Mouse (Mus musculus) urinary bladder, adult 2 months (tissue): ENCODE measurements around the gene Plk3. TPM values are rescaled to one million over a fixed set of nuclear protein-coding genes. Genes with fewer than 3 reads are reported as not detected.

ENCODE experiments used
- DNase-seq: peaks from one replicate; pipeline ENCODE4 v3.0.0; 2022; ENCODE audit warnings: low spot score
- polyA plus RNA-seq: library from polyadenylated mRNA; depleted of rRNA; stranded (reverse); fragments of >200 nt; gene quantifications from 2 replicates; pipeline ENCODE4 v1.2.3, GENCODE M21; 2012

The Plk3 gene
- polyA plus RNA-seq, 1 experiment: 15.5 TPM

DNA sequence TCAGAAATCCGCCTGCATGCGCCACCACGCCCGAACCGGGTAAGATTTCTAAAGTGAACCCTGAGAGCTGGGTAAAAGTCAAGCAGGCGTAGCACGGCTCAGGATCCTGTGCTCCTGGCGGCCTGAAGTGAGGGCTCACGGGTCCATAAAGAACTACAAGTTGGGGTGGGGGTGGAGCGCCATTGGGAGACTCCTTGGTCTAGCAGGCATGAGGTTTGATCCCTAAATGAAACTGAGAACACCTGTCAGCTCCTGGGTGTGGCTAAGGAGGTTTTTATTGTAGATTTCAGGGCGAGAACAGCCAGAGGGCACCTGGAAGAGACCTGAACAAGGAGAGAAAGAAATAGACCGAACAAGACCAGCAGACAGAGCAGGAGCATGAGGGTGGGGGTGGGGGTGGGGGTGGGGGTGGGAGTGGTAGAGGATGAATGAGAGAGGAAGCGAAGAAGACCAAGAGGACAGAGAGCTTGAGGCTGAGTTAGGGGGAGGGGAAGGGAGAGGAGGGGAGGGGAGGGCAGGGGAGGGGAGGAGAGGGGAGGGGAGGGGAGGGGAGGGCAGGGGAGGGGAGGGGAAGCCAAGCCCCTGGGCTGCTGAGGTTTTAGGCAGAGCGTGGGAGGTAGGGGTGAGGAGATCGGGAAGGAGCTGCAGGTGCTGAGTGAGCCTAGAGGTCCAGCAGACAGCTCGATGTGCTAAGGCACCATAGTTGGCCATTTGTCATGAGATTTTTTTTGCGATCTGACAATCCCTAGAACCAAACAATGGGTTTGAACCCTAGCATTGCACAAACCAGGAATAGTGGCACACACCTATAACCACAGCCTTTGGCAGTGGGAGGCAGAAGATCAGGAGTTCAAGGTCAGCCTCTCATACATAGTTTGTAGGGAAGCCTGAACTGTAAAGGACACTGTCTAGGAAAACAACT lies 4.8 kb upstream of the Plk3 start:
- DNase-seq: no peak

DNA sequence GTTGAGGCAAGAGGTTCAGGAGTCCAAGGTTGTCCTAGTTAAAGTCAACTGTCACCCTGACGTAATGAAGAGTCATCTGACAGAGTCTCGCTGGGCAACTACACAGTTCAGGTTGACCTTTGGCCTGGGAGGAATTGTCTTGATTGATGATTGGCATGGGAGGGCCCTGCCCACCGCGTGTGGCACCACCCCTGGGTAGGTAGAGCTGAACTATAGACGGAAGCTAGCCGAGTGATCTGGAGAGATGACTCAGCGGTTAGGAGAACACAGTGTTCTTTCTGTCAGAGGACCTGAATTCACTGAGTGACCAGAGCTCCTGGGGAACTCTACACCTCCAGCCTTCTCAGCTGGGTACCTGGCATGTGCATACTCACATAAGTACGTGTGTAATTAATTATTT lies 2.3 kb upstream of the Plk3 start:
- DNase-seq: no peak

DNA sequence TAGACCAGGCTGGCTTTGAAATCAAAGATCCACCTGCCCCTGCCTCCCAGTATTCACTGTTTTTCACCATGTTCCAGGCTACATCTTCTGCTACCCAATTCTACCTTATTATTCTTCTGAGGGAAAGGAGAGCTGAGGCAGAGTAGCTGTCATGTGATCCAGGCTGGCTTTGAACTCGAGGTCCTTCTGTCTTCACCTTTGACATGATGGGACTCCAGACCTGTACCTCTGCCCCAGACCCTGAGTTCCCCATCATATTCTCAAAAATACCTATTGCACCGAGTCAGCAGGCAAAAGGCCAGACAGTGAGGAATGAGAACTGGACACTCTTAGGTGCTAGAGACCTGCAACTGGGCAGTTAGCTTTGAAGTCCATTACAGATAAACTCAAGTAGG lies 835 bp upstream of the Plk3 start:
- DNase-seq: no peak

DNA sequence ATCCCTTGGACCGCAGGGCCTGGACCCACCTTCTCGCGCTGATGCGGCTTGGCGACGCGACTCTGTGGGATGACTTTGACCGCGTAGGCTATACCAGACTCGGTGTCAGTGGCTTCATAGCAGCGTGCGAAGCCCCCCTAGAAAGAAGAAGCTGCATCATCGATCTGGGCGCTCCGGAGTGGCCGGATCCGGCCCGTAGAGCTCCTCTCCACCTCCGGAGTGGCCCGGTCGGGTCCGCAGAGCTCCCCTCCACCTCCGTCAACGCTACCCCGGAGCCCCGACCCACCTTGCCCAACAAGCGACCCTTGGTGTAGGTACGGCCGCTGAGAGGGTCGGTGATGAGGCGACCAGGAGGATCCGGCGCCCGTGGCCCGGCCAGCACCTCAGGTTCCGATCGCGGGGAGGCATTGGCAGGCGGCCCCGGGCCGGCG lies 382 bp downstream of the Plk3 start:
- DNase-seq: no peak

GRCm38 (mm10) chr4:117132794-117133143 lies 994 bp downstream of the Plk3 start:
- DNase-seq: no peak

GRCm38 (mm10) chr4:117131890-117132793 lies 1.6 kb downstream of the Plk3 start:
- no peak for DNase-seq

GRCm38 (mm10) chr4:117131198-117131597 lies 2.6 kb downstream of the Plk3 start:
- DNase-seq: no peak

- DNase-seq: no peak
These were observed 3.0 kb downstream of the Plk3 start for GRCm38 (mm10) chr4:117130790-117131189.

GRCm38 (mm10) chr4:117127991-117128686 lies 5.6 kb downstream of the Plk3 start:
- DNase-seq: no peak

GRCm38 (mm10) chr4:117126675-117127290 lies 7.0 kb downstream of the Plk3 start, which contains the start of gene Tctex1d4:
Tctex1d4 (plus strand) TSS chr4:117126794.
- DNase-seq: no peak

DNA sequence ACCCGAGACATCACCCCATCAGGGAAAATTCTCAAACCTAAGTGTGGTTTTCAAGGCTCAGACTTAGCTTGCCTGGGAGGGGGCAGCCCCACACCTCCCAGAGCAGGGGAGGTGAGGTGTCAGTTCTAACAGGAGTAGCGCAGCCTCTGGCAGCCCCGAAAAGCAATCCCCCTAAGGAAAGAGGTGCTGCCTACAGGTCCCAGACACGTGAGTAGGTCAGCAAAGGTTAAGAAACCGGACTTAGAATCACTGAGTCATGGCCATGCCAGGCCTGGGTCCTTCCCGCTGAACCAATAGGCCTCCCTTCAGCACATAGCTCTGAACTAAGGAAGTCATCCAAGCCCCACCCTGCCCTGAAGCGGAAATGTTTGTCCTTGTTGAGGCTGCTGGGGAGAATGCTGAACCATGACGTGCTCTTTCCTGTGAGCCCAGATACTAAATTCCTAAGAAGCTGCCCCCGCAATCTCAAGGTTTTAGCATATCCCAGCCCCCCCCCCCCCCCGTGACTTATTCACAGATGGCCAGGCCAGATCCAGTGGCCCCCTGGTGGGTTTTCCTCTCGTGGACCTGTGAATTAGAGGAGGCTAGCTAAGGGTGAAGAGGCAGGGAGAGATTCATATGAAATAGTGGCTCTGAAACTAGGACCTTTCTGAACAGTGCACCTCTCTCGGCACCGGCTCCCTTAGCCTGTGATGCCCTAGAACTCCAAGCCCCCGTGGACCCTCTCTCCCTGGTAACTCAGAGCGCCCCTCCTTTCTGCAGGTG lies 7.7 kb downstream of the Plk3 start:
- no peak for DNase-seq

- no peak for DNase-seq
These were observed 8.3 kb downstream of the Plk3 start, which contains the start of gene Btbd19 for GRCm38 (mm10) chr4:117125348-117125909. Btbd19 (minus strand) TSS chr4:117125725.

GRCm38 (mm10) chr4:117124518-117125347 lies 9.0 kb downstream of the Plk3 start:
- DNase-seq: no peak

GRCm38 (mm10) chr4:117124218-117124517 lies 9.6 kb downstream of the Plk3 start:
- DNase-seq: no peak

- DNase-seq: no peak
These were observed 10.1 kb downstream of the Plk3 start for GRCm38 (mm10) chr4:117123546-117124217.

- no peak for DNase-seq
These were observed 11.6 kb downstream of the Plk3 start for GRCm38 (mm10) chr4:117122209-117122608.

DNA sequence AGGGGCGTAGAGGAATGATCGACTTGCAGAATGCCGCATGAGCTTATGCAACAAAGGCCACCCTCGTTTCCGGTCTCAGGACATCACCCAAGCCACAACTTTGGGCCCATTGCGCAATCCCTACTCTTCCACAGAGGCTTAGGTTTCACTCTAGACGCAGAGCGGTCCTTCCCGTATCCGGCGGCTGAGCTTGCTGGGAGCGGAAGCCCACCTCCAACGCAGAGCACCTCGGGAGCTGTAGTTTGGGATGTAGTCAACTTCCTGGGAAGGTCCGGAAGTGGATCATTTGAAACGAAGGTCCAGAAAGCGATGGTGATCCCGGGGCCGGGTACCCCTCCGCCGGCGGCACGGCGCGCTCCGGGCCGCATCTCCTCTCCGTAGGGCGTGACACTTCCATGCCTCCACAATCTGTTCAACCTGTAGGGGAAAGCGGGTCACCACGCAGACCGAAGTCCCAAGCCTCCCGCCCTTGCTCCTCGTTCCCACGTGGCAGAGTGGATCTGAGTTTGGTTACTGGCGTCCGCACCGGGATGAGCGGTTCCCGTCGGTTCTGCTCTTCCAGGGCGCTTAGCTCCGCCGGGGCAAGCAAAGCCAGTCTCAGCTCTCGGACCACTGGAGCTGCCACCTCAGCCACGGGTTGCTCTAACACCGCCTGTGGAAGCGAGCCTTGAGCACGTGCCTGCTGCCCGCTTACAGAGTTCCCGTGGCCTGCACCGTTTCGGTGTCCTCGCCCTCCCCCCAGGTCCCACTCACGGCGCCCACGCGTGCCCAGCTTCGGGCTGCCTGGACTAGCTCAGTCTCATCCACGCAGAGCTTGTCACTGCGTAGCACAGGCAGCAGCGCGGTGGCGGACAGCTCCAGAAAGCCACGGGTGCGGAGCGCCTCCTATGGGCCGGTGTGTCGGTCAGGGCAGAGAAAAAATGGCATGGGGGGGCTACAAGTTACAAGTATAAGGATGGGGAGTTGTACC lies 13.0 kb downstream of the Plk3 start:
- DNase-seq: peak; percentile 73

GRCm38 (mm10) chr4:117120052-117120444 lies 13.7 kb downstream of the Plk3 start:
- no peak for DNase-seq
